Mouse (Mus musculus) spleen, postnatal 4 days (tissue): ENCODE measurements around the gene Nckap5.
"Not testable (repeated sequence)": the region's sequence is repeated elsewhere in the genome, so short reads cannot be mapped to it uniquely, and the experiment has no call there.

Experiments
- DNase-seq, 2 experiments: peaks; one replicate each; pipeline ENCODE4 v3.0.0; 2022; ENCODE audit warnings: low spot score in 2 of 2

The Nckap5 gene

GRCm38 (mm10) chr1:126018654-126019053 is 811.9 kb downstream of the Nckap5 start:
- not testable (repeated sequence) for DNase-seq

GRCm38 (mm10) chr1:126011661-126012091 is 818.9 kb downstream of the Nckap5 start:
- DNase-seq = no peak

- DNase-seq = no peak
Observed at GRCm38 (mm10) chr1:126007571-126007970, 823.0 kb downstream of the Nckap5 start.

GRCm38 (mm10) chr1:126005672-126006071 is 824.9 kb downstream of the Nckap5 start:
- DNase-seq = no peak

GRCm38 (mm10) chr1:125996540-125996939 is 834.1 kb downstream of the Nckap5 start:
- DNase-seq = no peak

- DNase-seq = no peak
Observed at GRCm38 (mm10) chr1:125987803-125988202, 842.8 kb downstream of the Nckap5 start.

- no peak for DNase-seq
Observed at GRCm38 (mm10) chr1:125984570-125984969, 846.0 kb downstream of the Nckap5 start.

- no peak for DNase-seq
Observed at GRCm38 (mm10) chr1:125974649-125975048, 856.0 kb downstream of the Nckap5 start.

- DNase-seq = no peak
Observed at GRCm38 (mm10) chr1:125971933-125972332, 858.7 kb downstream of the Nckap5 start.

GRCm38 (mm10) chr1:125967671-125968070 is 862.9 kb downstream of the Nckap5 start:
- no peak for DNase-seq

- DNase-seq = no peak
Observed at GRCm38 (mm10) chr1:125951026-125951425, 879.6 kb downstream of the Nckap5 start.

- DNase-seq = no peak
Observed at GRCm38 (mm10) chr1:125949076-125949475, 881.5 kb downstream of the Nckap5 start.

- DNase-seq = no peak
Observed at GRCm38 (mm10) chr1:125945136-125945535, 885.5 kb downstream of the Nckap5 start.

- no peak for DNase-seq
Observed at GRCm38 (mm10) chr1:125943305-125943704, 887.3 kb downstream of the Nckap5 start.

GRCm38 (mm10) chr1:125925486-125925885 is 905.1 kb downstream of the Nckap5 start:
- no peak for DNase-seq

GRCm38 (mm10) chr1:125923062-125923461 is 907.5 kb downstream of the Nckap5 start:
- no peak for DNase-seq

- no peak for DNase-seq
Observed at GRCm38 (mm10) chr1:125920696-125921095, 909.9 kb downstream of the Nckap5 start.

GRCm38 (mm10) chr1:125912601-125913600 is 917.7 kb downstream of the Nckap5 start, which contains the start of gene Lypd1:
TSS of gene Lypd1 (minus strand) at chr1:125913101.
- no peak for DNase-seq

- DNase-seq = no peak
Observed at GRCm38 (mm10) chr1:125911901-125912445, 918.6 kb downstream of the Nckap5 start.

GRCm38 (mm10) chr1:125911337-125911900 is 919.2 kb downstream of the Nckap5 start:
- no peak for DNase-seq

- no peak for DNase-seq
Observed at GRCm38 (mm10) chr1:125910871-125911265, 919.7 kb downstream of the Nckap5 start.

GRCm38 (mm10) chr1:125910211-125910870 is 920.3 kb downstream of the Nckap5 start:
- no peak for DNase-seq
